Mouse (Mus musculus) liver, postnatal 0 days (tissue): ENCODE measurements around the gene Ifna14.

Source experiments
- CTCF ChIP-seq: sonication (generic); IDR thresholded peaks from 2 replicates; pipeline ENCODE4 v1.5.1; 2016; ENCODE audit warnings: antibody characterized with exemption, low read depth
- EP300 ChIP-seq: IDR thresholded peaks from 2 replicates; pipeline ENCODE4 v1.6.1; 2016; ENCODE audit warnings: antibody characterized with exemption, low read depth, mild to moderate bottlenecking

- no peak for TF ChIP-seq CTCF
- TF ChIP-seq EP300, result no peak; the same call in 1 of the 2 replicates
Observed at GRCm38 (mm10) chr4:88526379-88527049, 45.1 kb downstream of the Ifna14 start.
